Mouse (Mus musculus): ENCODE data around the gene Gab1. TPM values are rescaled to one million over a fixed set of nuclear protein-coding genes. Genes with fewer than 3 reads are reported as not detected.

Gene Gab1
- polyA plus RNA-seq, 1 experiment from 2014 or later, result 22.4 TPM

DNA sequence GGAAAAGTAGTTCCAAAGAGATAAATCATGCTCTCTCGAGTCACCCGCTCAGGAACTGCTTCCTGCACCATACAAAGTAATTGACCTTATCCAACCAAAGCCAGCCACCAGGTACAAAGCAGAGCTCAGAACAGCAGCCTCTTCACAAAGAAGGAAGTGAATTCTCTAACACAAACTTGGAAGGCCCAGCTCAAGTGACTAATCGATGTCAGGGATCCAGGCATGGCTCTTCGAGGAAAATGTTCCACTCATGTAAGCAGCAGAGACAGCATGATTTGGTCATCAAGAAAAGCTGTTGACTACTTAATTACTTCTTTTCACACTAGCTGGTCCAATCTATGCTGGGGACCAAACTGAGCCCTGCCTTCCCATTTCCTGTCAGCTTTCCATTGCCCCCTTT is 69.4 kb downstream of the Gab1 start:
- peak overlapping the region; percentile 62 for H3K27ac ChIP-seq (ENCODE audit: low read length)
- WGBS, result 49% methylated on average over 4 of the region's 4 CpGs
- no peaks in the 10 kb centered on the region for H3K9me3 ChIP-seq (ENCODE audit: control insufficient read depth, low read length)
- no peak overlapping the region for H3K4me3 ChIP-seq (ENCODE audit: low read length)
- no peak overlapping the region for H3K9ac ChIP-seq (ENCODE audit: low read length)
- ATAC-seq (ENCODE audit: low read depth), result no peak
- peaks cover 36% of the 10 kb centered on the region for H3K4me1 ChIP-seq (replicated peaks; ENCODE audit: control insufficient read depth, insufficient read depth, low read length)
- H3K4me2 ChIP-seq (ENCODE audit: low read depth, low read length), result no peak overlapping the region
- H3K27me3 ChIP-seq (ENCODE audit: control insufficient read depth, insufficient read depth, low read depth, low read length), result no peaks in the 10 kb centered on the region
- 0 out of 2 replicates have a peak, but pooled peaks cover 2% of the 10 kb centered on the region for H3K36me3 ChIP-seq (ENCODE audit: control insufficient read depth, insufficient read depth, low read length)

GRCm38 (mm10) chr8:80810442-80810841 is 69.9 kb downstream of the Gab1 start:
- 87% methylated on average over 5 of the region's 5 CpGs for WGBS
- H3K4me3 ChIP-seq (ENCODE audit: low read length), result no peak overlapping the region
- no peak for ATAC-seq (ENCODE audit: low read depth)
- H3K27ac ChIP-seq (ENCODE audit: low read length), result no peak overlapping the region
- peaks cover 34% of the 10 kb centered on the region for H3K4me1 ChIP-seq (replicated peaks; ENCODE audit: control insufficient read depth, insufficient read depth, low read length)
- no peaks in the 10 kb centered on the region for H3K27me3 ChIP-seq (ENCODE audit: control insufficient read depth, insufficient read depth, low read depth, low read length)
- no peak overlapping the region for H3K9ac ChIP-seq (ENCODE audit: low read length)
- H3K4me2 ChIP-seq (ENCODE audit: low read depth, low read length), result no peak overlapping the region
- H3K36me3 ChIP-seq (ENCODE audit: control insufficient read depth, insufficient read depth, low read length), result 0 out of 2 replicates have a peak, but pooled peaks cover 2% of the 10 kb centered on the region
- no peaks in the 10 kb centered on the region for H3K9me3 ChIP-seq (ENCODE audit: control insufficient read depth, low read length)

GRCm38 (mm10) chr8:80807807-80808505 is 72.4 kb downstream of the Gab1 start:
- H3K27me3 ChIP-seq (ENCODE audit: control insufficient read depth, insufficient read depth, low read depth, low read length), result no peaks in the 10 kb centered on the region
- H3K4me1 ChIP-seq (replicated peaks; ENCODE audit: control insufficient read depth, insufficient read depth, low read length), result peaks cover 21% of the 10 kb centered on the region
- no peak for ATAC-seq (ENCODE audit: low read depth)
- peak overlapping the region; percentile 2; the same call in 1 of the 2 replicates for H3K4me2 ChIP-seq (ENCODE audit: low read depth, low read length)
- H3K9me3 ChIP-seq (ENCODE audit: control insufficient read depth, low read length), result no peaks in the 10 kb centered on the region
- H3K27ac ChIP-seq (ENCODE audit: low read length), result peak overlapping the region; percentile 40
- 0 out of 2 replicates have a peak, but pooled peaks cover 2% of the 10 kb centered on the region for H3K36me3 ChIP-seq (ENCODE audit: control insufficient read depth, insufficient read depth, low read length)
- no peak overlapping the region for H3K9ac ChIP-seq (ENCODE audit: low read length)
- 30% methylated on average over 13 of the region's 13 CpGs for WGBS
- H3K4me3 ChIP-seq (ENCODE audit: low read length), result no peak overlapping the region

DNA sequence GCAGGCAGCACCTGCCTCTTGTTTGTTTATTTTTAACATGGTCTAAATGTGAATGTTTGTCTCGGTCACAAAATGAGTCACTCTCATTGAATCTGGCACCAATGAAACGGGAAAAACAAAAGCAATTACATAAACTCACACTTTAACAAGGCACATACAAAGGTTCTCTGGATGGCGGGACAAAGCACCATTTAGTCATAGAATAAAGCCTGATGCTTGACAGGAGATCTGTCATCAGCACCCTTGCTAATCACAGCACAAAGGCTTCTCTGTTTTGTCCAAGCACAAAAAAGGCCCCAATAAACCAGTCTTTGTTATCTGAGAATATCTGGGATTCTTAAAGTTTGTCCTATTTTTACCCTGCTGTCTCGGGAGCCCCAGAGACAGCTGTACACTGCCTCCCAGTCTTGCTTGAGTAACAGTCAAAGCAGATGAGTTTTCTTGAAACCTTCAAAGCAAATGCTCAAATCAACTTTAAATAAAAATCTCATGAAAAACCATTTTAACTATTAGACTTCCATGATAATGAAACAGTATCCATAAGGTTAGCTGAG is 76.2 kb downstream of the Gab1 start:
- 37% methylated on average over 4 of the region's 4 CpGs for whole genome bisulfite sequencing
- Histone ChIP-seq H3K9me3 (ENCODE audit: control insufficient read depth, low read length) (no peaks in the 10 kb centered on the region), H3K27me3 (ENCODE audit: control insufficient read depth, insufficient read depth, low read depth, low read length) (no peaks in the 10 kb centered on the region), H3K27ac (ENCODE audit: low read length) (no peak overlapping the region), H3K36me3 (ENCODE audit: control insufficient read depth, insufficient read depth, low read length) (peaks cover 2% of the 10 kb centered on the region), H3K4me2 (ENCODE audit: low read depth, low read length) (no peak overlapping the region), H3K4me1 (replicated peaks; ENCODE audit: control insufficient read depth, insufficient read depth, low read length) (peaks cover 5% of the 10 kb centered on the region), H3K4me3 (ENCODE audit: low read length) (no peak overlapping the region), H3K9ac (ENCODE audit: low read length) (no peak overlapping the region)
- ATAC-seq (ENCODE audit: low read depth), result no peak

GRCm38 (mm10) chr8:80798778-80799177 is 81.5 kb downstream of the Gab1 start:
- H3K9me3 ChIP-seq (ENCODE audit: control insufficient read depth, low read length), result peaks cover 3% of the 10 kb centered on the region; the same call in 1 of the 2 replicates
- 89% methylated on average over 3 of the region's 3 CpGs for WGBS
- peaks cover 8% of the 10 kb centered on the region for H3K4me1 ChIP-seq (replicated peaks; ENCODE audit: control insufficient read depth, insufficient read depth, low read length)
- no peak for ATAC-seq (ENCODE audit: low read depth)
- H3K27me3 ChIP-seq (ENCODE audit: control insufficient read depth, insufficient read depth, low read depth, low read length), result no peaks in the 10 kb centered on the region
- no peak overlapping the region for H3K4me2 ChIP-seq (ENCODE audit: low read depth, low read length)
- H3K36me3 ChIP-seq (ENCODE audit: control insufficient read depth, insufficient read depth, low read length), result peaks cover 10% of the 10 kb centered on the region
- no peak overlapping the region for H3K9ac ChIP-seq (ENCODE audit: low read length)
- no peak overlapping the region for H3K27ac ChIP-seq (ENCODE audit: low read length)
- H3K4me3 ChIP-seq (ENCODE audit: low read length), result no peak overlapping the region

DNA sequence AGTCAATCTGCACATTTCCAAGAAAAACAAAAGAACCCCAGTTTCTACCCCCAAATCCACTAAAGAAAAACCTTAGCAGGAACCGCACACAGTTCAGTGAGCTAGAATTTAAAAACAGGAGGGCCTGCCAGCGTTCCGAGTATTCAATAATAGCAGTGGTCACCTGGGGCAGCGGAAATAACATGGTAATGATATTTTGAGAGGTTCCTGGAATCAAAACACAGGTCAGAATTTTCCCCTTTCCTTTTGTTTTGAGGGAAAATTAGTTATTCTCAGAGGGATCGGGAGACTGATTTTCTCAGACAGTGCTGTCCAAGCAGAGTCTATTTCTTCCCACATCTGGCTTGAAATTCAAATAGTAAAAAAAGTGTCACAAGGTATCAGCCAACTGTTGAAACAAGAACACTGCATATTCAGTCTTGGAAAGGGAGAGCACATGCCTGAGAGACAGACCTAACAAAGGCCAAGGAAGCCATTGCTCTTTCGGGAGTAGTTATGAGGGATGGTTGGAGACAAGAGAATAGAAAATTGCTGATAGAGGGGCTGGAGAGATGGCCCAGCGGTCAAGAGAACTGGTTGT is 82.0 kb downstream of the Gab1 start:
- no peak overlapping the region for H3K4me2 ChIP-seq (ENCODE audit: low read depth, low read length)
- no peak overlapping the region for H3K27ac ChIP-seq (ENCODE audit: low read length)
- no peak overlapping the region for H3K9ac ChIP-seq (ENCODE audit: low read length)
- H3K27me3 ChIP-seq (ENCODE audit: control insufficient read depth, insufficient read depth, low read depth, low read length), result no peaks in the 10 kb centered on the region
- no peak overlapping the region for H3K4me3 ChIP-seq (ENCODE audit: low read length)
- H3K4me1 ChIP-seq (replicated peaks; ENCODE audit: control insufficient read depth, insufficient read depth, low read length), result peaks cover 8% of the 10 kb centered on the region
- H3K9me3 ChIP-seq (ENCODE audit: control insufficient read depth, low read length), result peaks cover 3% of the 10 kb centered on the region; the same call in 1 of the 2 replicates
- H3K36me3 ChIP-seq (ENCODE audit: control insufficient read depth, insufficient read depth, low read length), result peaks cover 10% of the 10 kb centered on the region
- WGBS, result 90% methylated on average over 7 of the region's 7 CpGs
- ATAC-seq (ENCODE audit: low read depth), result no peak

DNA sequence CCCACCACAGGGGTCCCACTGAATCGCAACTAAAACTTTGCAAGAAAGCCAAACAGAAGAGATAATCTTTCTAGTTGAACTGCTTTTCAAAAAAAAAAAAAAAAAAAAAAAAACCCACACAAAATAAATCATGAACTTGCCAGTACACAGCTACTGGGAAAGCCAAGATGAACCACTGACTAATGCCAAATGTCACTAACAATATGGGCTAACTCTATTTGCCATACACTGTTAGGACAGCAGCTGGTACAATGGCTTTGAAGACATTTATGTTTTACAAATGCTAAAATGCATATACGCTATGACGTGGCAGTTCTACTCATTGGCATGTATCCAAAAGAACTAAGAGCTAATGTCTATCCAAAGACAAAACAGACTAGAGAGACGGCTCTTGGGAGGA is 84.2 kb downstream of the Gab1 start:
- no peak overlapping the region for H3K4me3 ChIP-seq (ENCODE audit: low read length)
- H3K27me3 ChIP-seq (ENCODE audit: control insufficient read depth, insufficient read depth, low read depth, low read length), result no peaks in the 10 kb centered on the region
- peaks cover 8% of the 10 kb centered on the region for H3K4me1 ChIP-seq (replicated peaks; ENCODE audit: control insufficient read depth, insufficient read depth, low read length)
- no peak overlapping the region for H3K4me2 ChIP-seq (ENCODE audit: low read depth, low read length)
- 49% methylated on average over 4 of the region's 4 CpGs for WGBS
- no peak overlapping the region for H3K9ac ChIP-seq (ENCODE audit: low read length)
- no peak for ATAC-seq (ENCODE audit: low read depth)
- peaks cover 12% of the 10 kb centered on the region for H3K36me3 ChIP-seq (ENCODE audit: control insufficient read depth, insufficient read depth, low read length)
- peaks cover 3% of the 10 kb centered on the region; the same call in 1 of the 2 replicates for H3K9me3 ChIP-seq (ENCODE audit: control insufficient read depth, low read length)
- no peak overlapping the region for H3K27ac ChIP-seq (ENCODE audit: low read length)

- Histone ChIP-seq H3K4me2 (ENCODE audit: low read depth, low read length) (no peak overlapping the region), H3K27ac (ENCODE audit: low read length) (peak overlapping the region; percentile 39; the same call in 1 of the 2 replicates), H3K4me1 (replicated peaks; ENCODE audit: control insufficient read depth, insufficient read depth, low read length) (peaks cover 8% of the 10 kb centered on the region), H3K36me3 (ENCODE audit: control insufficient read depth, insufficient read depth, low read length) (peaks cover 13% of the 10 kb centered on the region), H3K27me3 (ENCODE audit: control insufficient read depth, insufficient read depth, low read depth, low read length) (no peaks in the 10 kb centered on the region), H3K4me3 (ENCODE audit: low read length) (no peak overlapping the region), H3K9ac (ENCODE audit: low read length) (no peak overlapping the region), H3K9me3 (ENCODE audit: control insufficient read depth, low read length) (peaks cover 3% of the 10 kb centered on the region; the same call in 1 of the 2 replicates)
- WGBS, result 77% methylated on average over 19 of the region's 19 CpGs
- peak; percentile 51; the same call in 1 of the 2 replicates for ATAC-seq (ENCODE audit: low read depth)
These were observed 85.5 kb downstream of the Gab1 start for GRCm38 (mm10) chr8:80794585-80795509.
